Mouse (Mus musculus) forebrain, embryonic 14.5 days (tissue): ENCODE data around the gene Ptprt. TPM values are rescaled to one million over a fixed set of nuclear protein-coding genes. Genes with fewer than 3 reads are reported as not detected.

Experiments
- ATAC-seq: fragments of 200-750 bp; cut with Nextera tagmentation; 2 replicates; pipeline ENCODE4 v1.8.0; 2017; ENCODE audit warnings: mild to moderate bottlenecking, moderate library complexity
- DNase-seq: peaks from one replicate; pipeline ENCODE4 v3.0.0-alpha.2; 2015; ENCODE audit warnings: low spot score
- H3K27ac ChIP-seq: fragments of 300-500 bp; sonication (generic); 2 replicates; pipeline ENCODE4 v1.5.1; 2014; ENCODE audit warnings: low read depth, mild to moderate bottlenecking, control low read depth, low read length, moderate library complexity
- H3K27me3 ChIP-seq: fragments of 300-500 bp; sonication (generic); replicated peaks from 2 replicates; pipeline ENCODE4 v1.6.1; 2014; ENCODE audit warnings: low read length, control low read depth, mixed read lengths; ENCODE audit not compliant: control insufficient read depth, insufficient read depth
- H3K36me3 ChIP-seq: fragments of 300-500 bp; sonication (generic); 2 replicates; pipeline ENCODE4 v1.6.1; 2014; ENCODE audit warnings: low read length, control low read depth; ENCODE audit not compliant: control insufficient read depth, insufficient read depth
- H3K4me1 ChIP-seq: fragments of 300-500 bp; sonication (generic); 2 replicates; pipeline ENCODE4 v1.6.1; 2014; ENCODE audit warnings: antibody characterized with exemption, low read length, control low read depth; ENCODE audit not compliant: control insufficient read depth, insufficient read depth
- H3K4me2 ChIP-seq: fragments of 300-500 bp; sonication (generic); 2 replicates; pipeline ENCODE4 v1.6.1; 2014; ENCODE audit warnings: mild to moderate bottlenecking, control low read depth, low read length
- H3K4me3 ChIP-seq: fragments of 300-500 bp; sonication (generic); 2 replicates; pipeline ENCODE4 v1.5.1; 2014; ENCODE audit warnings: low read depth, low read length, control low read depth
- H3K9ac ChIP-seq: fragments of 300-500 bp; sonication (generic); 2 replicates; pipeline ENCODE4 v1.6.1; 2014; ENCODE audit warnings: mild to moderate bottlenecking, low read length, control low read depth, moderate library complexity
- H3K9me3 ChIP-seq: fragments of 300-500 bp; sonication (generic); replicated peaks from 2 replicates; pipeline ENCODE4 v1.6.1; 2016; ENCODE audit warnings: low read length, control low read depth, mixed read lengths; ENCODE audit not compliant: control insufficient read depth
- WGBS: fragments of 180-500 bp; shearing (Covaris S2); extraction: QIAGEN DNeasy Blood & Tissue Kit; methylation state at CpG from one replicate; pipeline ENCODE4 v1.1.7; 2014; 5-methylcytosine and 5-hydroxymethylcytosine counted together
- polyA plus RNA-seq: library from polyadenylated mRNA; unstranded; fragments of >200 nt; fragmentation: Nextera tagmentation; extraction: Ambion mirVana; gene quantifications from 2 replicates; pipeline ENCODE4 v1.2.1, GENCODE M21; 2014

Ptprt gene
- polyA plus RNA-seq, 1 experiment from 2014 or later = 3.6 TPM

DNA sequence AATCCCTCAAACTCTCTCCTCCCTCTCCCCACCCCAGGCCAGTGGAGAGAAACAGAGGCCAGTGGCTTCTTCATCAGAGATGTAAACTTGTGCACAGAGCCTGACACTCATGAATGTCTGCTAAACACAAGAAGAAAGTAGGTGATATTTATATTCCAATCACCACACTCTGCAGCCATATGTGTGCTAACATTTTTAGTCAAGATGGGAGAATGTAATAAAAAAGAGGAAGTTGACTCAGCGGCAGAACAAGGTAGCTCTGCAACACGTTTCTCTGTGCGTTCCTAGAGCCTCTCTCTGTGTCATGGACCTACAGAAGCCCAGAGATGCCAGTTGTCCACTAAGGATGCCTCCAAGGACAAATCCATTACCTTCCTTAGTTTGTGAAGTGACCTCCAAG, 34.9 kb downstream of the Ptprt start:
- DNase-seq (no peak), ATAC-seq (no peak)
- no peaks in the 10 kb centered on the region for H3K4me1 ChIP-seq
- no peak overlapping the region for H3K4me2 ChIP-seq
- H3K9me3 ChIP-seq = no peaks in the 10 kb centered on the region
- H3K27me3 ChIP-seq = no peaks in the 10 kb centered on the region
- no peak overlapping the region for H3K4me3 ChIP-seq
- 89% methylated on average over 3 of the region's 3 CpGs for WGBS
- H3K36me3 ChIP-seq = no peaks in the 10 kb centered on the region
- no peak overlapping the region for H3K27ac ChIP-seq
- H3K9ac ChIP-seq = no peak overlapping the region

GRCm38 (mm10) chr2:162624707-162625106, 36.2 kb downstream of the Ptprt start:
- Histone ChIP-seq H3K4me1 (no peaks in the 10 kb centered on the region), H3K27ac (no peak overlapping the region), H3K36me3 (no peaks in the 10 kb centered on the region), H3K4me3 (no peak overlapping the region), H3K9ac (no peak overlapping the region), H3K27me3 (no peaks in the 10 kb centered on the region), H3K9me3 (no peaks in the 10 kb centered on the region), H3K4me2 (no peak overlapping the region)
- WGBS = 82% methylated on average over 3 of the region's 3 CpGs
- ATAC-seq (no peak), DNase-seq (no peak)

DNA sequence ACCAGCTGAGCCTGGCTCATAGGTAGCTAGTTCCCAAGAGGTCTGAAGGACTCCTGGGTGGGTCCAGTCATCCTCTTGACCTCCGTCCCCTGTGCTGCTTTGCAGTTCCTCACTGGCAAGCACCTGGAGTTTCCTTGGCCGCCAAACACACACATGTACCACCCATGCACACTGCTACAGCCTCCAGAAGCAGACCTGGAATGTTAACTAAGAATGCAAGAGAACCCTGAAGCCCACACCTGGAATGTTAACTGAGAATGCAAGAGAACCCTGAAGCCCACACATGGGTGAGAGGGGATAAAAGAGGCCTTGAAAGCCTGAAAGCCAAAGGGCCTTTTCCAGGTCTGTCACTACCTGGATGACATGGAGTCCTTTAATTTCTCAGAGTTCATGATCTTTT, 46.7 kb downstream of the Ptprt start:
- Histone ChIP-seq H3K36me3 (no peaks in the 10 kb centered on the region), H3K9me3 (no peaks in the 10 kb centered on the region), H3K4me3 (no peak overlapping the region), H3K27ac (no peak overlapping the region), H3K4me1 (no peaks in the 10 kb centered on the region), H3K27me3 (no peaks in the 10 kb centered on the region), H3K9ac (no peak overlapping the region), H3K4me2 (no peak overlapping the region)
- ATAC-seq = no peak
- 90% methylated on average over 2 of the region's 2 CpGs for WGBS
- no peak for DNase-seq

DNA sequence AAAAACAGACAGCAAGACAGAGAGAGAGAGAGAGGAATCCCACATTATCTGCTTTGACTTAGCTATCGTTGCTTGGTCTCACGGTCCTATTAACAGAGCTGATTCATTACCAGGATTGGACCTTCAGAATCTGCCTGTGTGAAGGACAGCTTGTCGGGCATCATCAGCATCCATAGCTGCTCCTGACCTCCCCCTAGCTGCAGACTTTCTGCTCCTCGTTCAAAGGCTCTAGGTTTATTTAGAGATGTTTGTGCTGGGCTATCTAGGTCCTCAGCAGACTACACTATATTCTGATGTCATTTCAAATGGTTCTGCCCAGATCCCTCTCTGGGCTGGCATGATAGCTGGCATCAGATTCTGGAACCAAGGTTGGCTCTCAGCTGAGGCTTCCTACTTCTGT, 47.5 kb downstream of the Ptprt start:
- H3K4me2 ChIP-seq = no peak overlapping the region
- no peaks in the 10 kb centered on the region for H3K36me3 ChIP-seq
- no peaks in the 10 kb centered on the region for H3K9me3 ChIP-seq
- DNase-seq (no peak), ATAC-seq (no peak)
- H3K9ac ChIP-seq = no peak overlapping the region
- no peaks in the 10 kb centered on the region for H3K27me3 ChIP-seq
- H3K4me1 ChIP-seq = no peaks in the 10 kb centered on the region
- no peak overlapping the region for H3K4me3 ChIP-seq
- WGBS = 67% methylated on average over 4 of the region's 4 CpGs
- no peak overlapping the region for H3K27ac ChIP-seq

DNA sequence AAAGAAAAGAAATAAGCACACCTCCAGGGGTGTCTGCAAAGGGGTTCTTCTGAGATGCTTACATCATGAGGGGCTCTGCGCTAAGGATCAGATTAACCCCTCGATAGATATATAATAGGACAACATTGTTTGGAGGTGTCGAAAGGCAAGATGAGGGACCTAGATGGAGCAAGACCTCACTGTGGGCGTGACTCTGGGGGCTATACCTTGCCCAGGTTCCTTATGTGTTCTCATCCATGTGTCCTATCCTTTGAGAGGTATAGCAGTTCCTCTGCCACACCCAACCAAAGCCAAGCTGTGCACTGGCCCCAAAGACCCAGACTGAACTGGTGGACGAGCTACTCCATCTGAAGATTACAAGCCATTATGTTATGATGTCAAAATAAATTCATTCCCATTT, 58.2 kb downstream of the Ptprt start:
- Histone ChIP-seq H3K27me3 (no peaks in the 10 kb centered on the region), H3K9me3 (no peaks in the 10 kb centered on the region), H3K27ac (no peak overlapping the region), H3K4me2 (no peak overlapping the region), H3K4me3 (no peak overlapping the region), H3K36me3 (no peaks in the 10 kb centered on the region), H3K9ac (no peak overlapping the region), H3K4me1 (no peaks in the 10 kb centered on the region)
- no peak for ATAC-seq
- DNase-seq = no peak
- 94% methylated on average over 5 of the region's 5 CpGs for WGBS

GRCm38 (mm10) chr2:162591388-162591787, 69.6 kb downstream of the Ptprt start:
- DNase-seq (no peak), ATAC-seq (no peak)
- no peak overlapping the region for H3K27ac ChIP-seq
- no peaks in the 10 kb centered on the region for H3K9me3 ChIP-seq
- 90% methylated on average over 3 of the region's 3 CpGs for WGBS
- H3K4me3 ChIP-seq = no peak overlapping the region
- no peaks in the 10 kb centered on the region for H3K4me1 ChIP-seq
- H3K9ac ChIP-seq = no peak overlapping the region
- H3K4me2 ChIP-seq = no peak overlapping the region
- no peaks in the 10 kb centered on the region for H3K27me3 ChIP-seq
- no peaks in the 10 kb centered on the region for H3K36me3 ChIP-seq

DNA sequence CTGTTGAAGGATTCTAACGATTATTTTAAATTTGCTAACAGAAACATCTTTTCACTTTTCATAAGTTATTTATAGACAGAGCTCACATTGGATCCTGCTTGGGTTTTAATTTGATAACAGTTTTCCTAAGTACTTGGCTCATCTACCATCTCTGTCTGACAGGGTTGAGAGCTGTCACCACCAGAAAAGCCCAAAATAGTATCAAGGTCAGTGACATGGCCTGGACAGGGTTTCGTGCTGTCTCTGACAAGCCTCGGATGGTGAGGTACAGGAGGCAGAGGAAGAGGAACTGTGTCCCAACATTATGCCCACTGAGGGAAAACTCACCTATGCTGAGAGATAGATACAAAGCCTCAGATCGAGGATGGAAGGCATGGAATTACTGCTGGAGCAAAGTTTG, 79.3 kb downstream of the Ptprt start:
- no peak overlapping the region for H3K9ac ChIP-seq
- no peak for ATAC-seq
- 58% methylated on average over 4 of the region's 4 CpGs for WGBS
- H3K4me2 ChIP-seq = no peak overlapping the region
- no peaks in the 10 kb centered on the region for H3K9me3 ChIP-seq
- no peaks in the 10 kb centered on the region for H3K27me3 ChIP-seq
- no peak overlapping the region for H3K4me3 ChIP-seq
- H3K27ac ChIP-seq = no peak overlapping the region
- H3K36me3 ChIP-seq = no peaks in the 10 kb centered on the region
- no peaks in the 10 kb centered on the region; the same call in 1 of the 2 replicates for H3K4me1 ChIP-seq
- DNase-seq = no peak

DNA sequence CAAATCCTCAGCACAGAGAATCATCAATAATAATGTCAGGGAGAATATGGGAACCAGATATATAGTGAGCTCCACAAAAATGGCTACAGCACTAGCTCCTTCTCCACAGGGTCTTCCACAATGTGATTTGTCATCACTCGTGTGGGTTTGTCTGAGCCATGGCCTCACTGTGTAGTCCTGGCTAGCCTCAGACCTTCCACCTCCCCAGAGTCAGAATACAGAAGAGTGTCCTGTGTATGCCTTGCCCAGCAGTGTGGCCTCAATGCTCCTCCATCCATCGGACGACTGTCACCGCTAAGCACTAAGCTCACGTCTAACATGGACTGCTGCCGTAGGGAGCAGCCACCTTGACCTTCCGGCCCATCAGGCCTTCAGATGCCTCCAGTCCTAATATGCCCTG, 83.1 kb downstream of the Ptprt start:
- no peaks in the 10 kb centered on the region; the same call in 1 of the 2 replicates for H3K4me1 ChIP-seq
- H3K4me3 ChIP-seq = no peak overlapping the region
- ATAC-seq (no peak), DNase-seq (no peak)
- no peak overlapping the region for H3K4me2 ChIP-seq
- no peaks in the 10 kb centered on the region for H3K9me3 ChIP-seq
- H3K27me3 ChIP-seq = no peaks in the 10 kb centered on the region
- H3K36me3 ChIP-seq = no peaks in the 10 kb centered on the region
- no peak overlapping the region for H3K27ac ChIP-seq
- 95% methylated on average over 7 of the region's 7 CpGs for WGBS
- H3K9ac ChIP-seq = no peak overlapping the region

- no peak for ATAC-seq
- H3K4me1 ChIP-seq = no peaks in the 10 kb centered on the region; the same call in 1 of the 2 replicates
- H3K4me2 ChIP-seq = no peak overlapping the region
- WGBS = 79% methylated on average over 2 of the region's 2 CpGs
- no peak overlapping the region for H3K4me3 ChIP-seq
- no peak for DNase-seq
- no peak overlapping the region for H3K27ac ChIP-seq
- H3K27me3 ChIP-seq = no peaks in the 10 kb centered on the region
- no peaks in the 10 kb centered on the region for H3K36me3 ChIP-seq
- H3K9me3 ChIP-seq = no peaks in the 10 kb centered on the region
- no peak overlapping the region for H3K9ac ChIP-seq
Observed at GRCm38 (mm10) chr2:162572851-162573250, 88.1 kb downstream of the Ptprt start.
